26 mouse cellular contexts compared by ENCODE assay signal in the genomic region with DNA sequence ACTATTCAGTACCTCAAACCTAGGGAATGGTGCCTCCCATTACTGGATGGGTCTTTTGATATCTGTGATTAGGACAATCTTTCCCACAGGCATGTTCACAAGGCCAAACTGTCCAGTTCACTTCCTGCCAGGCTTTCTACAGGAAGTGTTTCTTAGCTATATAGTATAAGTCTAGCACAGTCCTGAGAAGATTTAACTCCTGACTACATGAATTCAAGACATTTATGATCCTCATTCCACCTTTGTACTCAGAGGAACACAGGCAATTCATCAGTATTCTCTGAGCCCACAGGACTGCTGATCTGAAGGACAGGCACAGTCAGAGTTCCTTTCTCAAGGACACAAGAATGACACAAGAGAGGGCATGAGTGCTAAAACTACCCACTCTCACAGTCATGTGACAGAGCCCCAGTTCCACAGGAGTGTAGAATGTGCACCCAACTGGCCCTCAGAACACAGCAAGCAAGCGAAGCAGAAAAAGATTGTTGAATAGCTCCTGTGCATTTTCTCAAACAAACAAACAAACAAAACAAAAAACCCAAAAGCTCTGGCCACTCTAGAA.
"Had no signal": no experiment of that assay in that cellular context is flagged by ENCODE, and none has a peak within 500 bp of the region (broad histone marks: within the 10 kb centered on the region; RNA-seq: fewer than 3 reads in every experiment).

No protein-coding gene starts in this region.

- DNase-seq: gastrocnemius, adult 2 months; gastrocnemius, postnatal 10 days; gastrocnemius, postnatal 25 days; heart, postnatal 10 days; heart, postnatal 4 days; kidney, adult 11 months; kidney, adult 2 months; kidney, adult 9 months; kidney, postnatal 14 days; kidney, postnatal 36 days; layer of hippocampus, adult 9-11 months; layer of hippocampus, postnatal 36 days; left cerebral cortex, postnatal 4 days had no signal

- H3K4me3 ChIP-seq: gastrocnemius, adult 2 months; heart, embryonic 10.5 days; heart, embryonic 12.5 days; hindbrain, embryonic 10.5 days; hindbrain, embryonic 12.5 days; kidney, embryonic 15.5 days; limb, embryonic 13.5 days; limb, embryonic 15.5 days; liver, embryonic 12.5 days had no signal

- H3K27me3 ChIP-seq: heart, embryonic 12.5 days; hindbrain, embryonic 12.5 days; kidney, embryonic 15.5 days; limb, embryonic 13.5 days; limb, embryonic 15.5 days had no signal

- H3K4me2 ChIP-seq: heart, embryonic 12.5 days; hindbrain, embryonic 12.5 days; hindbrain, embryonic 14.5 days; kidney, embryonic 15.5 days; limb, embryonic 13.5 days; limb, embryonic 15.5 days; liver, embryonic 12.5 days had no signal

- H3K36me3 ChIP-seq: heart, embryonic 10.5 days; heart, embryonic 12.5 days; hindbrain, embryonic 10.5 days; hindbrain, embryonic 12.5 days; kidney, embryonic 15.5 days; limb, embryonic 13.5 days; limb, embryonic 15.5 days; liver, embryonic 12.5 days had no signal

- H3K4me1 ChIP-seq: heart, embryonic 10.5 days; heart, embryonic 12.5 days; hindbrain, embryonic 10.5 days; hindbrain, embryonic 12.5 days; kidney, embryonic 15.5 days; limb, embryonic 13.5 days; limb, embryonic 15.5 days; liver, embryonic 12.5 days had no signal

- H3K27ac ChIP-seq: gastrocnemius, adult 2 months; heart, embryonic 10.5 days; hindbrain, embryonic 10.5 days; hindbrain, embryonic 12.5 days; hindbrain, embryonic 14.5 days; kidney, embryonic 15.5 days; kidney, postnatal 0 days; limb, embryonic 13.5 days; limb, embryonic 15.5 days; liver, embryonic 12.5 days; liver, embryonic 14.5 days had no signal

- H3K9ac ChIP-seq: heart, embryonic 12.5 days; hindbrain, embryonic 12.5 days; hindbrain, embryonic 14.5 days; kidney, embryonic 15.5 days; limb, embryonic 13.5 days; limb, embryonic 15.5 days; liver, embryonic 12.5 days; liver, embryonic 14.5 days had no signal

- H3K9me3 ChIP-seq: heart, embryonic 10.5 days; limb, embryonic 15.5 days had no signal

- ATAC-seq: hindbrain, embryonic 16.5 days; inflammation-experienced regulatory T-cells, adult 6 months; liver, embryonic 12.5 days had no signal
